Mouse (Mus musculus) MEL (cell line): ENCODE measurements around the gene Trpm2.

Experiments
- CTCF ChIP-seq, 3 experiments: IDR thresholded peaks in 2 of 3; conservative IDR thresholded peaks in 1 of 3; 2 replicates each; pipeline ENCODE4 v1.5.1; 2011 to 2012; ENCODE audit warnings: low read length in 3 of 3, low read depth in 2 of 3, mild to moderate bottlenecking in 2 of 3, improper control_type of control experiment in 1 of 3, inconsistent platforms in 1 of 3, mixed read lengths in 1 of 3, moderate library complexity in 1 of 3; ENCODE audit not compliant: control insufficient read depth in 1 of 3, insufficient read depth in 1 of 3, poor library complexity in 1 of 3, severe bottlenecking in 1 of 3
- GATA1 ChIP-seq: IDR thresholded peaks from 2 replicates; pipeline ENCODE4 v1.6.1; 2011; ENCODE audit warnings: low read depth, low read length, improper control_type of control experiment
- KAT2A ChIP-seq: conservative IDR thresholded peaks from 2 replicates; pipeline ENCODE4 v1.6.1; 2012; ENCODE audit warnings: low read depth, low read length, improper control_type of control experiment, inconsistent platforms
- MAX ChIP-seq: IDR thresholded peaks from 2 replicates; pipeline ENCODE4 v1.6.1; 2011; ENCODE audit warnings: low read length, improper control_type of control experiment
- MEF2A ChIP-seq: IDR thresholded peaks from 2 replicates; pipeline ENCODE4 v1.6.1; 2014; ENCODE audit warnings: low read depth, mild to moderate bottlenecking, inconsistent platforms, low read length, improper control_type of control experiment; ENCODE audit not compliant: poor library complexity, insufficient replicate concordance, severe bottlenecking; ENCODE audit errors: extremely low read depth
- POLR2A ChIP-seq, 2 experiments: IDR thresholded peaks; 2 replicates each; pipeline ENCODE4 v1.6.1; 2011 to 2012; ENCODE audit warnings: low read length in 2 of 2, mild to moderate bottlenecking in 2 of 2, control low read depth in 1 of 2, improper control_type of control experiment in 1 of 2, low read depth in 1 of 2, moderate library complexity in 1 of 2; ENCODE audit not compliant: control insufficient read depth in 1 of 2, insufficient read depth in 1 of 2, poor library complexity in 1 of 2
- SMC3 ChIP-seq: IDR thresholded peaks from 2 replicates; pipeline ENCODE4 v1.6.1; 2011; ENCODE audit warnings: low read depth, low read length, improper control_type of control experiment
- TAL1 ChIP-seq: IDR thresholded peaks from 2 replicates; pipeline ENCODE4 v1.6.1; 2012; ENCODE audit warnings: mild to moderate bottlenecking, inconsistent platforms, low read length, moderate library complexity, mixed read lengths
- USF1 ChIP-seq: IDR thresholded peaks from 2 replicates; pipeline ENCODE4 v1.6.1; 2014; ENCODE audit warnings: low read depth, mild to moderate bottlenecking, inconsistent platforms, low read length, improper control_type of control experiment, moderate library complexity

- TF ChIP-seq POLR2A (IDR thresholded peaks at IDR 0.05; ENCODE audit: control insufficient read depth in 1 of 2, insufficient read depth in 1 of 2, low read depth in 1 of 2, low read length in 2 of 2, poor library complexity in 1 of 2) (no peak), GATA1 (no peak), TAL1 (no peak), CTCF (IDR thresholded peaks at IDR 0.05 in 2 of 3, conservative IDR thresholded peaks at IDR 0.05 in 1 of 3; ENCODE audit: control insufficient read depth in 1 of 3, insufficient read depth in 1 of 3, low read depth in 2 of 3, low read length in 3 of 3, poor library complexity in 1 of 3, severe bottlenecking in 1 of 3) (no peak), KAT2A (no peak), MAX (no peak), SMC3 (no peak), USF1 (no peak), MEF2A (no peak)
Observed at GRCm38 (mm10) chr10:78000200-78000599, 29.8 kb upstream of the Trpm2 start.
